Mouse (Mus musculus) heart, embryonic 13.5 days (tissue): ENCODE results near the gene Trappc10. TPM values are rescaled to one million over a fixed set of nuclear protein-coding genes. Genes with fewer than 3 reads are reported as not detected.

Experiments used
- ATAC-seq: fragments of 200-750 bp; cut with Nextera tagmentation; 2 replicates; pipeline ENCODE4 v1.8.0; 2017; ENCODE audit warnings: moderate TSS enrichment; ENCODE audit not compliant: insufficient number of reproducible peaks, low FRiP score, low TSS enrichment; ENCODE audit errors: extremely low read depth
- H3K27ac ChIP-seq: fragments of 300-500 bp; sonication (generic); replicated peaks from 2 replicates; pipeline ENCODE4 v1.5.1; 2015; ENCODE audit warnings: moderate library complexity, mild to moderate bottlenecking, inconsistent platforms
- H3K27me3 ChIP-seq: fragments of 300-500 bp; sonication (generic); replicated peaks from 2 replicates; pipeline ENCODE4 v1.6.1; 2015; ENCODE audit warnings: mild to moderate bottlenecking, inconsistent platforms
- H3K36me3 ChIP-seq: fragments of 300-500 bp; sonication (generic); 2 replicates; pipeline ENCODE4 v1.6.1; 2015; ENCODE audit warnings: mild to moderate bottlenecking, inconsistent platforms
- H3K4me1 ChIP-seq: fragments of 300-500 bp; sonication (generic); 2 replicates; pipeline ENCODE4 v1.6.1; 2015; ENCODE audit warnings: inconsistent platforms
- H3K4me2 ChIP-seq: fragments of 300-500 bp; sonication (generic); 2 replicates; pipeline ENCODE4 v1.6.1; 2015; ENCODE audit warnings: inconsistent platforms, mild to moderate bottlenecking, moderate library complexity
- H3K4me3 ChIP-seq: fragments of 300-500 bp; sonication (generic); 2 replicates; pipeline ENCODE4 v1.5.1; 2015; ENCODE audit warnings: moderate library complexity, mild to moderate bottlenecking, inconsistent platforms
- H3K9ac ChIP-seq: fragments of 300-500 bp; sonication (generic); 2 replicates; pipeline ENCODE4 v1.6.1; 2015; ENCODE audit warnings: inconsistent platforms, mild to moderate bottlenecking, moderate library complexity
- H3K9me3 ChIP-seq: fragments of 300-500 bp; sonication (generic); 2 replicates; pipeline ENCODE4 v1.6.1; 2016; ENCODE audit warnings: inconsistent platforms
- WGBS: fragments of 180-500 bp; shearing (Covaris S2); methylation state at CpG from one replicate; pipeline ENCODE4 v1.1.7; 2015; ENCODE audit warnings: mixed read lengths; 5-methylcytosine and 5-hydroxymethylcytosine counted together
- polyA plus RNA-seq: library from polyadenylated mRNA; unstranded; fragments of >200 nt; fragmentation: Nextera tagmentation; extraction: Ambion mirVana; gene quantifications from 2 replicates; pipeline ENCODE4 v1.2.1, GENCODE M21; 2015

Gene Trappc10
- polyA plus RNA-seq, 1 experiment from 2014 or later: 11.1 TPM

- ATAC-seq: no peak
Measured at GRCm38 (mm10) chr10:78232301-78232980, 12.0 kb downstream of the Trappc10 start.

GRCm38 (mm10) chr10:78228560-78228928 is 15.9 kb downstream of the Trappc10 start:
- Histone ChIP-seq H3K4me3 (no peak overlapping the region), H3K27me3 (no peaks in the 10 kb centered on the region), H3K27ac (no peak overlapping the region), H3K9ac (no peak overlapping the region), H3K4me1 (0 out of 2 replicates have a peak, but pooled peaks cover 7% of the 10 kb centered on the region), H3K9me3 (no peaks in the 10 kb centered on the region), H3K4me2 (no peak overlapping the region), H3K36me3 (peaks cover 58% of the 10 kb centered on the region)
- no peak for ATAC-seq
- 80% methylated on average over 5 of the region's 5 CpGs for WGBS

More at GRCm38 (mm10) chr10:78232301-78232980, 12.0 kb downstream of the Trappc10 start:
- Histone ChIP-seq H3K9ac (no peak overlapping the region), H3K4me3 (no peak overlapping the region), H3K4me2 (no peak overlapping the region), H3K27ac (no peak overlapping the region), H3K27me3 (no peaks in the 10 kb centered on the region), H3K9me3 (no peaks in the 10 kb centered on the region), H3K36me3 (peaks cover 34% of the 10 kb centered on the region), H3K4me1 (peaks cover 29% of the 10 kb centered on the region)
- WGBS: 78% methylated on average over 4 of the region's 4 CpGs

- H3K9me3 ChIP-seq: no peaks in the 10 kb centered on the region
- H3K9ac ChIP-seq: no peak overlapping the region
- no peak overlapping the region for H3K27ac ChIP-seq
- no peaks in the 10 kb centered on the region for H3K27me3 ChIP-seq
- no peak overlapping the region for H3K4me2 ChIP-seq
- peaks cover 11% of the 10 kb centered on the region for H3K4me1 ChIP-seq
- 82% methylated on average over 8 of the region's 8 CpGs for WGBS
- peaks cover 58% of the 10 kb centered on the region for H3K36me3 ChIP-seq
- no peak overlapping the region for H3K4me3 ChIP-seq
- no peak for ATAC-seq
Measured at GRCm38 (mm10) chr10:78227875-78228559, 16.4 kb downstream of the Trappc10 start.

GRCm38 (mm10) chr10:78224136-78224535 is 20.3 kb downstream of the Trappc10 start:
- Histone ChIP-seq H3K9ac (no peak overlapping the region), H3K4me3 (no peak overlapping the region), H3K27me3 (no peaks in the 10 kb centered on the region), H3K4me1 (peaks cover 9% of the 10 kb centered on the region), H3K27ac (no peak overlapping the region), H3K4me2 (no peak overlapping the region), H3K9me3 (no peaks in the 10 kb centered on the region), H3K36me3 (peaks cover 70% of the 10 kb centered on the region)
- ATAC-seq: no peak
- 84% methylated on average over 6 of the region's 6 CpGs for WGBS

GRCm38 (mm10) chr10:78222908-78223307 is 21.5 kb downstream of the Trappc10 start:
- no peak overlapping the region for H3K4me3 ChIP-seq
- peak overlapping the region; percentile 47; the same call in 1 of the 2 replicates for H3K9ac ChIP-seq
- H3K36me3 ChIP-seq: peaks cover 70% of the 10 kb centered on the region
- no peak overlapping the region for H3K27ac ChIP-seq
- H3K27me3 ChIP-seq: no peaks in the 10 kb centered on the region
- H3K9me3 ChIP-seq: no peaks in the 10 kb centered on the region
- no peak overlapping the region for H3K4me2 ChIP-seq
- no peak for ATAC-seq
- peaks cover 9% of the 10 kb centered on the region for H3K4me1 ChIP-seq
- WGBS: 68% methylated on average over 4 of the region's 4 CpGs

GRCm38 (mm10) chr10:78221315-78221714 is 23.1 kb downstream of the Trappc10 start:
- no peak for ATAC-seq
- peaks cover 9% of the 10 kb centered on the region for H3K4me1 ChIP-seq
- H3K27ac ChIP-seq: no peak overlapping the region
- no peaks in the 10 kb centered on the region for H3K9me3 ChIP-seq
- no peak overlapping the region for H3K4me3 ChIP-seq
- 89% methylated on average over 7 of the region's 7 CpGs for WGBS
- no peaks in the 10 kb centered on the region for H3K27me3 ChIP-seq
- H3K36me3 ChIP-seq: peaks cover 73% of the 10 kb centered on the region
- H3K9ac ChIP-seq: no peak overlapping the region
- H3K4me2 ChIP-seq: no peak overlapping the region

GRCm38 (mm10) chr10:78219528-78219927 is 24.9 kb downstream of the Trappc10 start:
- no peak overlapping the region for H3K4me2 ChIP-seq
- H3K27me3 ChIP-seq: no peaks in the 10 kb centered on the region
- H3K4me1 ChIP-seq: peaks cover 9% of the 10 kb centered on the region
- H3K36me3 ChIP-seq: peaks cover 81% of the 10 kb centered on the region
- H3K27ac ChIP-seq: no peak overlapping the region
- no peak overlapping the region for H3K9ac ChIP-seq
- ATAC-seq: no peak
- H3K4me3 ChIP-seq: no peak overlapping the region
- 79% methylated on average over 1 of the region's 1 CpGs for WGBS
- no peaks in the 10 kb centered on the region for H3K9me3 ChIP-seq

GRCm38 (mm10) chr10:78218576-78218975 is 25.9 kb downstream of the Trappc10 start:
- H3K36me3 ChIP-seq: peaks cover 87% of the 10 kb centered on the region
- ATAC-seq: no peak
- 82% methylated on average over 6 of the region's 6 CpGs for WGBS

GRCm38 (mm10) chr10:78216376-78217083 is 27.9 kb downstream of the Trappc10 start:
- no peak overlapping the region for H3K4me2 ChIP-seq
- no peaks in the 10 kb centered on the region for H3K4me1 ChIP-seq
- H3K4me3 ChIP-seq: no peak overlapping the region
- H3K9me3 ChIP-seq: no peaks in the 10 kb centered on the region
- H3K36me3 ChIP-seq: peaks cover 98% of the 10 kb centered on the region
- no peak overlapping the region for H3K27ac ChIP-seq
- 76% methylated on average over 6 of the region's 6 CpGs for WGBS
- H3K27me3 ChIP-seq: no peaks in the 10 kb centered on the region
- H3K9ac ChIP-seq: no peak overlapping the region
- no peak for ATAC-seq

More at GRCm38 (mm10) chr10:78218576-78218975, 25.9 kb downstream of the Trappc10 start:
- H3K4me1 ChIP-seq: peaks cover 9% of the 10 kb centered on the region
- H3K4me2 ChIP-seq: no peak overlapping the region
- H3K9ac ChIP-seq: no peak overlapping the region
- H3K27me3 ChIP-seq: no peaks in the 10 kb centered on the region
- H3K4me3 ChIP-seq: no peak overlapping the region
- H3K9me3 ChIP-seq: no peaks in the 10 kb centered on the region
- H3K27ac ChIP-seq: no peak overlapping the region

GRCm38 (mm10) chr10:78214371-78214770 is 30.1 kb downstream of the Trappc10 start:
- no peak for ATAC-seq
- WGBS: 94% methylated on average over 9 of the region's 9 CpGs
- H3K4me1 ChIP-seq: no peaks in the 10 kb centered on the region
- H3K36me3 ChIP-seq: peaks cover 100% of the 10 kb centered on the region
- H3K4me2 ChIP-seq: no peak overlapping the region
- no peak overlapping the region for H3K4me3 ChIP-seq
- no peaks in the 10 kb centered on the region for H3K9me3 ChIP-seq
- no peaks in the 10 kb centered on the region for H3K27me3 ChIP-seq
- no peak overlapping the region for H3K27ac ChIP-seq
- no peak overlapping the region for H3K9ac ChIP-seq

- 69% methylated on average over 6 of the region's 6 CpGs for WGBS
- Histone ChIP-seq H3K4me3 (no peak overlapping the region), H3K36me3 (peaks cover 99% of the 10 kb centered on the region), H3K4me2 (no peak overlapping the region), H3K27ac (no peak overlapping the region), H3K9ac (no peak overlapping the region), H3K4me1 (no peaks in the 10 kb centered on the region), H3K27me3 (no peaks in the 10 kb centered on the region), H3K9me3 (no peaks in the 10 kb centered on the region)
- ATAC-seq: no peak
Measured at GRCm38 (mm10) chr10:78211311-78211710, 33.1 kb downstream of the Trappc10 start.
